Comparison of ENCODE assay signal across 9 mouse cellular contexts in the genomic region with DNA sequence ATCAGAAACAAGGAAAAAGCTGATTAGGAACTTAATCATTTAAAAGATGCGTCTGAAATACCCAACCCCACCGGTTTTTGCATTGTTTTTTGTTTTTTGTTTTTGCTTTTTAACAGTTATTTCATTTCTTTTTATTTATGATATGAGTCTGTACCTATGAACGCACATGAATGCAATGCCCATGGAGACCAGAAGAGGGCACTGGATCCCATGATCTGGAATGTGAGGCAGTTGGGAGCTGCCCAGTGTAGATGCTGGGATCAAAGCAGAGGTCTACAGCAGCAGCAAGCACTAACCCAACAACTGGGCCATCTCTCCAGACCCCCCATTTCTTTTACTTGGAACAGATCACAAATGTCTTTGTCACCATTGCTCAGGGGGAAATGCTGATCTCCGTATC. TPM values are rescaled to one million over a fixed set of nuclear protein-coding genes. Genes with fewer than 3 reads are reported as not detected.
DNase-seq lines count a peak whose midpoint lies in the region; ATAC-seq and TF ChIP-seq lines count a peak whose summit lies in the region.
"Had no signal": no experiment of that assay in that cellular context is flagged by ENCODE, and none has a peak within 500 bp of the region (broad histone marks: within the 10 kb centered on the region; RNA-seq: fewer than 3 reads in every experiment).

No protein-coding gene starts in this region.

- no peak overlapping the region for H3K27ac ChIP-seq in intestine, postnatal 0 days (ENCODE audit: low read depth, low read length)
- H3K27ac ChIP-seq in intestine, embryonic 15.5 days: no peak overlapping the region
- no peak overlapping the region for H3K27ac ChIP-seq in gastrocnemius, adult 2 months
- no peak overlapping the region for H3K27ac ChIP-seq in liver, postnatal 0 days (ENCODE audit: low read depth)

- intact Hi-C loops in gastrocnemius, adult 2 months (cut with DNase I): loop anchor here (10.0 kb wide), 1 partner anchor 317 kb away; no protein-coding TSS in a partner anchor

- TF ChIP-seq CTCF in intestine, postnatal 0 days (IDR thresholded peaks at IDR 0.05; ENCODE audit: low read depth): peak; percentile 81
- peak; percentile 91 for TF ChIP-seq CTCF in E14TG2a.4 (conservative IDR thresholded peaks at IDR 0.05; ENCODE audit: low read length)
- peak; percentile 70 for TF ChIP-seq CTCF in gastrocnemius, adult 2 months (IDR thresholded peaks at IDR 0.05)
- peak; percentile 82 for TF ChIP-seq CTCF in liver, postnatal 0 days (IDR thresholded peaks at IDR 0.05; ENCODE audit: low read depth)

- H3K9ac ChIP-seq in intestine, postnatal 0 days (ENCODE audit: low read depth, low read length): no peak overlapping the region
- H3K9ac ChIP-seq in intestine, embryonic 15.5 days: no peak overlapping the region
- no peak overlapping the region for H3K9ac ChIP-seq in liver, postnatal 0 days (replicated peaks)

- no peaks in the 10 kb centered on the region for H3K36me3 ChIP-seq in intestine, postnatal 0 days (ENCODE audit: control insufficient read depth, insufficient read depth)
- no peaks in the 10 kb centered on the region for H3K36me3 ChIP-seq in intestine, embryonic 15.5 days
- no peaks in the 10 kb centered on the region for H3K36me3 ChIP-seq in E14TG2a.4 (ENCODE audit: insufficient read depth, low read length)
- H3K36me3 ChIP-seq in liver, postnatal 0 days (replicated peaks; ENCODE audit: insufficient read depth, low read length): no peaks in the 10 kb centered on the region

- ATAC-seq in intestine, postnatal 0 days: 0 out of 2 replicates have a peak, but pooled peaks have one; percentile 45
- no peak for ATAC-seq in intestine, embryonic 15.5 days
- no peak for ATAC-seq in liver, postnatal 0 days
- ATAC-seq in activated CD4-positive, CD25-positive, alpha-beta regulatory T cell, adult 4 months: no peak

- no peak overlapping the region for H3K4me2 ChIP-seq in intestine, postnatal 0 days (replicated peaks; ENCODE audit: low read depth)
- H3K4me2 ChIP-seq in intestine, embryonic 15.5 days (replicated peaks): no peak overlapping the region
- no peak overlapping the region for H3K4me2 ChIP-seq in liver, postnatal 0 days (ENCODE audit: low read depth, low read length)

- TF ChIP-seq EP300 in liver, postnatal 0 days (IDR thresholded peaks at IDR 0.05; ENCODE audit: low read depth): no peak

- DNase-seq in adrenal gland, adult 8-10 months: peak; percentile 28
- DNase-seq in gastrocnemius, adult 2 months: peak; percentile 38
- peak; percentile 68 for DNase-seq in liver, postnatal 0 days
- DNase-seq in spleen, postnatal 36 days (ENCODE audit: low spot score in 2 of 2): peak; percentile 13 to 14

- H3K4me3 ChIP-seq in intestine, postnatal 0 days (ENCODE audit: low read depth, low read length): no peak overlapping the region
- H3K4me3 ChIP-seq in intestine, embryonic 15.5 days (replicated peaks): no peak overlapping the region
- H3K4me3 ChIP-seq in E14TG2a.4 (replicated peaks; ENCODE audit: low read length): no peak overlapping the region
- H3K4me3 ChIP-seq in gastrocnemius, adult 2 months: no peak overlapping the region
- no peak overlapping the region for H3K4me3 ChIP-seq in liver, postnatal 0 days (ENCODE audit: low read depth, low read length)
- H3K4me3 ChIP-seq: megakaryocyte, embryonic 14.5 days had no signal

- H3K9me3 ChIP-seq in intestine, postnatal 0 days (ENCODE audit: control insufficient read depth): no peaks in the 10 kb centered on the region
- H3K9me3 ChIP-seq in intestine, embryonic 15.5 days: no peaks in the 10 kb centered on the region
- H3K9me3 ChIP-seq in E14TG2a.4 (ENCODE audit: low read length): no peaks in the 10 kb centered on the region
- H3K9me3 ChIP-seq in liver, postnatal 0 days (ENCODE audit: low read length): no peaks in the 10 kb centered on the region

- 59% methylated on average over 4 of the region's 4 CpGs for WGBS in intestine, postnatal 0 days
- WGBS in intestine, embryonic 15.5 days: 52% methylated on average over 4 of the region's 4 CpGs
- WGBS in liver, postnatal 0 days (ENCODE audit: insufficient replicate concordance): 48% methylated on average over 4 of the region's 4 CpGs

- H3K4me1 ChIP-seq in intestine, postnatal 0 days (replicated peaks; ENCODE audit: control insufficient read depth, insufficient read depth, low read length): no peaks in the 10 kb centered on the region
- H3K4me1 ChIP-seq in intestine, embryonic 15.5 days (replicated peaks): no peaks in the 10 kb centered on the region
- peaks cover 11% of the 10 kb centered on the region for H3K4me1 ChIP-seq in E14TG2a.4 (replicated peaks; ENCODE audit: low read depth, low read length)
- no peaks in the 10 kb centered on the region for H3K4me1 ChIP-seq in liver, postnatal 0 days (ENCODE audit: insufficient read depth)

- H3K27me3 ChIP-seq in intestine, postnatal 0 days (replicated peaks; ENCODE audit: control insufficient read depth, insufficient read depth, low read length): no peaks in the 10 kb centered on the region
- no peaks in the 10 kb centered on the region for H3K27me3 ChIP-seq in intestine, embryonic 15.5 days (replicated peaks)
- no peaks in the 10 kb centered on the region; the same call in 1 of the 2 replicates for H3K27me3 ChIP-seq in E14TG2a.4 (ENCODE audit: insufficient read depth, low read length)
- H3K27me3 ChIP-seq in liver, postnatal 0 days (ENCODE audit: insufficient read depth, low read length): no peaks in the 10 kb centered on the region

RNA-seq across cellular contexts. Expression of a gene that starts 21.9 kb away (rescaled TPM):
- polyA plus RNA-seq in intestine, postnatal 0 days (2015; fragmentation: Nextera tagmentation; extraction: Ambion mirVana): 0.31 TPM in 1 of 2 replicates, not detected in the other
- 0.24 and 0.38 TPM in 2 replicates for polyA plus RNA-seq in intestine, embryonic 15.5 days (2015; fragmentation: Nextera tagmentation; extraction: Ambion mirVana)
- 1 to 10 TPM in 2 of 4 experiments, not detected in 2; 1.3 to 1.5 TPM for total RNA-seq in adrenal gland, adult 8-10 months (2022)
- total RNA-seq in gastrocnemius, adult 2 months (2021): not detected
- polyA plus RNA-seq in liver, postnatal 0 days (2015; fragmentation: Nextera tagmentation; extraction: Ambion mirVana): 0.15 TPM in 1 of 2 replicates, not detected in the other
- polyA plus RNA-seq in activated CD4-positive, CD25-positive, alpha-beta regulatory T cell, adult 4 months (2017; shearing (Covaris generic)): not detected

RNA-seq across cellular contexts. Expression of a gene that starts 50.8 kb away (rescaled TPM):
- 66.5 and 67.1 TPM in 2 replicates for polyA plus RNA-seq in intestine, postnatal 0 days (2015; fragmentation: Nextera tagmentation; extraction: Ambion mirVana)
- polyA plus RNA-seq in intestine, embryonic 15.5 days (2015; fragmentation: Nextera tagmentation; extraction: Ambion mirVana): 161 and 174 TPM in 2 replicates
- 100 to 1,000 TPM in 3 of 4 experiments, 10 to 100 TPM in 1; 72.1 to 188 (median 154) TPM for total RNA-seq in adrenal gland, adult 8-10 months (2022)
- total RNA-seq in gastrocnemius, adult 2 months (2021): 10 to 100 TPM; 68.5 to 84.1 TPM
- 38.1 and 45.4 TPM in 2 replicates for polyA plus RNA-seq in liver, postnatal 0 days (2015; fragmentation: Nextera tagmentation; extraction: Ambion mirVana)
- polyA plus RNA-seq in activated CD4-positive, CD25-positive, alpha-beta regulatory T cell, adult 4 months (2017; shearing (Covaris generic)): 10 to 100 TPM; 36.0 to 66.4 TPM

RNA-seq across cellular contexts. Expression of a gene that starts 50.9 kb away (rescaled TPM):
- 1.5 and 2.4 TPM in 2 replicates for polyA plus RNA-seq in intestine, postnatal 0 days (2015; fragmentation: Nextera tagmentation; extraction: Ambion mirVana)
- polyA plus RNA-seq in intestine, embryonic 15.5 days (2015; fragmentation: Nextera tagmentation; extraction: Ambion mirVana): 0.93 and 1.1 TPM in 2 replicates
- total RNA-seq in adrenal gland, adult 8-10 months (2022): 1 to 10 TPM; 1.2 to 2.2 (median 1.7) TPM
- total RNA-seq in gastrocnemius, adult 2 months (2021): under 1 TPM in 1 of 2 experiments, not detected in 1; 0.42 TPM
- 0.96 and 1.4 TPM in 2 replicates for polyA plus RNA-seq in liver, postnatal 0 days (2015; fragmentation: Nextera tagmentation; extraction: Ambion mirVana)
- not detected for polyA plus RNA-seq in activated CD4-positive, CD25-positive, alpha-beta regulatory T cell, adult 4 months (2017; shearing (Covaris generic))

Comparison
In these comparisons a context has a peak if more than half of its experiments do, and no peak if none do; other contexts are left out.
1. DNase-seq: peak in every context shown above with its lines; median percentile 68 in liver, postnatal 0 days; 38 in gastrocnemius, adult 2 months; 28 in adrenal gland, adult 8-10 months; 14 in spleen, postnatal 36 days.